ENCODE assay signal across 8 mouse cellular contexts in the genomic region with DNA sequence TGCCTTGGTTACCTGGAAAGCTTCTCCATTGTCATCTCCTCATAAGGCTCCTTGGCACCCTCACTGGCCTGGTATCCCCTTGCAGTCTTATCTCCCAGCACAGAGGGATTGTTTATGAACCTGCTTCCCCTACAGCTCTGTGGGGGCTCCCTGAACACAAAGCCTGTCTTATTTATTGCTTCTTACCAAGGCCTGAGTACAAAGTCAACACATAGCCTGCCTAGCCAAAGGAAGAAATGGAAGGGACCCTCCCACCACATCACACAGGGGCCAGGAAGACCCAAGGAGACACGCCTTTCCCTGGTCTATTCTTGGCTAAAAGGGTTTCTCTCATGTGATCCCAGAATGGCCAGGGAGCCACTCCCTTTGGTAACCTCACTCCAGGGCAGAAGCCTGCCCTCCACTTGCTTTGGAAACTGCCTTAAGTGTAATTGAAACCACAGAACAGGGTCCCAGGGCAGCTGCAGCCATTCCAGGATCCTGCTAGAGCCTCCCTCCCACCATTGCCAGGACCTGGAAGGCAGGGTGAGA. TPM values are rescaled to one million over a fixed set of nuclear protein-coding genes. Genes with fewer than 3 reads are reported as not detected.
DNase-seq lines count a peak whose midpoint lies in the region; ATAC-seq and TF ChIP-seq lines count a peak whose summit lies in the region.

No protein-coding gene starts in this region.

- TF ChIP-seq POLR2A in limb, embryonic 14.5 days (IDR thresholded peaks at IDR 0.05; ENCODE audit: borderline replicate concordance, extremely low read depth, insufficient read depth, insufficient read length) = no peak

- peak overlapping the region; percentile 17 to 24; a peak in 3 of 4 replicates for H3K4me3 ChIP-seq in ES-E14 (ENCODE audit: insufficient read depth in 1 of 2, low read depth in 1 of 2, low read length in 2 of 2, poor library complexity in 1 of 2, severe bottlenecking in 1 of 2)
- peak overlapping the region; percentile 36 for H3K4me3 ChIP-seq in brown adipose tissue, adult 24 weeks (ENCODE audit: insufficient read depth, low read depth, low read length)
- no peak overlapping the region for H3K4me3 ChIP-seq in hindbrain, embryonic 10.5 days
- H3K4me3 ChIP-seq in limb, embryonic 14.5 days (replicated peaks; ENCODE audit: low read length) = no peak overlapping the region

- H3K27me3 ChIP-seq in hindbrain, embryonic 10.5 days (ENCODE audit: insufficient read depth, poor library complexity, severe bottlenecking) = no peaks in the 10 kb centered on the region
- H3K27me3 ChIP-seq in limb, embryonic 14.5 days (ENCODE audit: control insufficient read depth, insufficient read depth, low read length) = no peaks in the 10 kb centered on the region

- WGBS in hindbrain, embryonic 10.5 days = 43% methylated on average over 1 of the region's 1 CpGs
- WGBS in limb, embryonic 14.5 days = 33% methylated on average over 1 of the region's 1 CpGs

- peaks cover 3 to 10% of the 10 kb centered on the region in 2 experiments; a peak in 2 of 4 replicates for H3K4me1 ChIP-seq in ES-E14 (ENCODE audit: control insufficient read depth in 2 of 2, insufficient read depth in 2 of 2, low read length in 2 of 2, poor library complexity in 1 of 2)
- H3K4me1 ChIP-seq in brown adipose tissue, adult 24 weeks (ENCODE audit: control insufficient read depth, insufficient read depth, insufficient read length, low read length) = peaks cover 13% of the 10 kb centered on the region; the same call in 1 of the 2 replicates
- peaks cover 27% of the 10 kb centered on the region for H3K4me1 ChIP-seq in hindbrain, embryonic 10.5 days (replicated peaks)
- peaks cover 7% of the 10 kb centered on the region; the same call in 1 of the 2 replicates for H3K4me1 ChIP-seq in limb, embryonic 14.5 days (ENCODE audit: control insufficient read depth, insufficient read depth, low read length)

- ATAC-seq in limb, embryonic 14.5 days (ENCODE audit: low FRiP score, low read depth) = no peak; the same call in 1 of the 2 replicates
- no peak for ATAC-seq in cerebellum, adult (ENCODE audit: insufficient number of reproducible peaks, low FRiP score, low TSS enrichment)
- no peak for ATAC-seq in erythroid progenitor cell, adult 5-6 weeks (replicated peaks; ENCODE audit: low FRiP score, poor library complexity, severe bottlenecking)

- no peak overlapping the region for H3K4me2 ChIP-seq in limb, embryonic 14.5 days (replicated peaks; ENCODE audit: low read depth, low read length, severe bottlenecking)

- no peaks in the 10 kb centered on the region for H3K9me3 ChIP-seq in ES-E14 (ENCODE audit: control insufficient read depth, insufficient read depth, low read depth, low read length)
- no peaks in the 10 kb centered on the region for H3K9me3 ChIP-seq in hindbrain, embryonic 10.5 days
- H3K9me3 ChIP-seq in limb, embryonic 14.5 days (ENCODE audit: control insufficient read depth, low read length) = no peaks in the 10 kb centered on the region

- DNase-seq in ES-E14 (ENCODE audit: low read depth, low spot score) = peak; percentile 73
- peak; percentile 30 for DNase-seq in hindbrain, embryonic 10.5 days (ENCODE audit: low spot score)
- DNase-seq in limb, embryonic 14.5 days (ENCODE audit: low spot score) = peak; percentile 23
- DNase-seq in testis, postnatal 14 days (ENCODE audit: low spot score) = no peak
- DNase-seq in right cerebral cortex, adult 18-20 months = no peak

- peak overlapping the region; percentile 65 for H3K27ac ChIP-seq in ES-E14 (ENCODE audit: insufficient read depth, low read depth, low read length, poor library complexity, severe bottlenecking)
- peak overlapping the region; percentile 83 for H3K27ac ChIP-seq in brown adipose tissue, adult 24 weeks (replicated peaks; ENCODE audit: low read depth, low read length)
- peak overlapping the region; percentile 69 for H3K27ac ChIP-seq in hindbrain, embryonic 10.5 days
- H3K27ac ChIP-seq in limb, embryonic 14.5 days (replicated peaks; ENCODE audit: low read depth, low read length) = peak overlapping the region; percentile 33; the same call in 1 of the 2 replicates

- no peaks in the 10 kb centered on the region for H3K36me3 ChIP-seq in ES-E14 (ENCODE audit: control insufficient read depth, insufficient read depth, low read length, poor library complexity, severe bottlenecking)
- H3K36me3 ChIP-seq in hindbrain, embryonic 10.5 days = peaks cover 7% of the 10 kb centered on the region
- H3K36me3 ChIP-seq in limb, embryonic 14.5 days (ENCODE audit: control insufficient read depth, insufficient read depth, low read length) = peaks cover 3% of the 10 kb centered on the region; the same call in 1 of the 2 replicates

- in situ Hi-C loops in ES-E14 (cut with MboI; ENCODE audit: low sequenced_read_pairs in 2 of 2, unreplicated experiment in 2 of 2) = no loop called here

- H3K9ac ChIP-seq in ES-E14 (ENCODE audit: insufficient read depth, low read depth, low read length, poor library complexity, severe bottlenecking) = peak overlapping the region; percentile 38; the same call in 1 of the 2 replicates
- no peak overlapping the region for H3K9ac ChIP-seq in limb, embryonic 14.5 days (ENCODE audit: low read depth, low read length, severe bottlenecking)

TF ChIP-seq in ES-E14, 5 proteins besides CTCF, POLR2A, EP300 and RAD21:
- TF ChIP-seq ZC3H11A (IDR thresholded peaks at IDR 0.05; ENCODE audit: borderline replicate concordance, low read depth, low read length) (no peak), CHD2 (IDR thresholded peaks at IDR 0.05; ENCODE audit: low read depth, low read length) (no peak), HCFC1 (IDR thresholded peaks at IDR 0.05; ENCODE audit: borderline replicate concordance, insufficient read depth, low read length) (no peak), MAFK (IDR thresholded peaks at IDR 0.05; ENCODE audit: insufficient read depth, low read depth, low read length) (no peak), ZNF384 (IDR thresholded peaks at IDR 0.05; ENCODE audit: low read depth, low read length) (no peak)

RNA-seq across cellular contexts. Expression of a gene that starts 4.8 kb away (rescaled TPM):
- total RNA-seq in ES-E14 (2012; rRNA removed) = 30.4 and 39.5 TPM in 2 replicates
- 21.6 and 25.6 TPM in 2 replicates for polyA plus RNA-seq in brown adipose tissue, adult 24 weeks (2012; ENCODE audit: insufficient read depth, insufficient read length, missing spikeins)
- 76.1 and 88.4 TPM in 2 replicates for polyA plus RNA-seq in hindbrain, embryonic 10.5 days (2016; fragmentation: Nextera tagmentation; extraction: Ambion mirVana)
- polyA plus RNA-seq in limb, embryonic 14.5 days (2012; rRNA removed) = 40.5 and 48.6 TPM in 2 replicates
- polyA plus RNA-seq in limb, embryonic 14.5 days (2014; fragmentation: Nextera tagmentation; extraction: Ambion mirVana) = 66.4 and 73.0 TPM in 2 replicates
- total RNA-seq in erythroid progenitor cell, adult 5-6 weeks (2015; ENCODE audit: low replicate concordance) = 57.7 and 71.3 TPM in 2 replicates
- total RNA-seq in erythroid progenitor cell, adult 5-6 weeks (2017; ENCODE audit: low replicate concordance) = 36.3 and 42.7 TPM in 2 replicates

RNA-seq across cellular contexts. Expression of a gene that starts 16.8 kb away (rescaled TPM):
- total RNA-seq in ES-E14 (2012; rRNA removed) = 56.1 and 117 TPM in 2 replicates
- 59.0 and 82.5 TPM in 2 replicates for polyA plus RNA-seq in brown adipose tissue, adult 24 weeks (2012; ENCODE audit: insufficient read depth, insufficient read length, missing spikeins)
- 47.2 and 78.1 TPM in 2 replicates for polyA plus RNA-seq in hindbrain, embryonic 10.5 days (2016; fragmentation: Nextera tagmentation; extraction: Ambion mirVana)
- 45.5 and 55.3 TPM in 2 replicates for polyA plus RNA-seq in limb, embryonic 14.5 days (2012; rRNA removed)
- 51.1 and 56.2 TPM in 2 replicates for polyA plus RNA-seq in limb, embryonic 14.5 days (2014; fragmentation: Nextera tagmentation; extraction: Ambion mirVana)
- 1.3 and 5.0 TPM in 2 replicates for total RNA-seq in erythroid progenitor cell, adult 5-6 weeks (2015; ENCODE audit: low replicate concordance)
- total RNA-seq in erythroid progenitor cell, adult 5-6 weeks (2017; ENCODE audit: low replicate concordance) = 0.23 TPM in 1 of 2 replicates, not detected in the other

RNA-seq across cellular contexts. Expression of a gene that starts 37.3 kb away (rescaled TPM):
- total RNA-seq in ES-E14 (2012; rRNA removed) = 18.5 and 22.4 TPM in 2 replicates
- 6.2 and 6.9 TPM in 2 replicates for polyA plus RNA-seq in brown adipose tissue, adult 24 weeks (2012; ENCODE audit: insufficient read depth, insufficient read length, missing spikeins)
- 15.3 and 18.4 TPM in 2 replicates for polyA plus RNA-seq in hindbrain, embryonic 10.5 days (2016; fragmentation: Nextera tagmentation; extraction: Ambion mirVana)
- polyA plus RNA-seq in limb, embryonic 14.5 days (2012; rRNA removed) = 37.9 and 48.9 TPM in 2 replicates
- polyA plus RNA-seq in limb, embryonic 14.5 days (2014; fragmentation: Nextera tagmentation; extraction: Ambion mirVana) = 13.7 and 17.7 TPM in 2 replicates
- total RNA-seq in erythroid progenitor cell, adult 5-6 weeks (2015; ENCODE audit: low replicate concordance) = 25.2 and 25.6 TPM in 2 replicates
- total RNA-seq in erythroid progenitor cell, adult 5-6 weeks (2017; ENCODE audit: low replicate concordance) = 14.9 and 16.3 TPM in 2 replicates

RNA-seq across cellular contexts. Expression of a gene that starts 41.0 kb away (rescaled TPM):
- total RNA-seq in ES-E14 (2012; rRNA removed) = 3.6 TPM in 2 replicates
- 1.1 and 4.1 TPM in 2 replicates for polyA plus RNA-seq in brown adipose tissue, adult 24 weeks (2012; ENCODE audit: insufficient read depth, insufficient read length, missing spikeins)
- polyA plus RNA-seq in hindbrain, embryonic 10.5 days (2016; fragmentation: Nextera tagmentation; extraction: Ambion mirVana) = 4.3 and 5.1 TPM in 2 replicates
- 7.2 and 8.5 TPM in 2 replicates for polyA plus RNA-seq in limb, embryonic 14.5 days (2012; rRNA removed)
- polyA plus RNA-seq in limb, embryonic 14.5 days (2014; fragmentation: Nextera tagmentation; extraction: Ambion mirVana) = 5.5 and 7.6 TPM in 2 replicates
- not detected in 2 replicates for total RNA-seq in erythroid progenitor cell, adult 5-6 weeks (2015; ENCODE audit: low replicate concordance)
- 1.2 TPM in 1 of 2 replicates, not detected in the other for total RNA-seq in erythroid progenitor cell, adult 5-6 weeks (2017; ENCODE audit: low replicate concordance)

RNA-seq across cellular contexts. Expression of a gene that starts 41.6 kb away (rescaled TPM):
- 103 and 216 TPM in 2 replicates for total RNA-seq in ES-E14 (2012; rRNA removed)
- polyA plus RNA-seq in brown adipose tissue, adult 24 weeks (2012; ENCODE audit: insufficient read depth, insufficient read length, missing spikeins) = 44.9 and 55.0 TPM in 2 replicates
- polyA plus RNA-seq in hindbrain, embryonic 10.5 days (2016; fragmentation: Nextera tagmentation; extraction: Ambion mirVana) = 98.2 and 104 TPM in 2 replicates
- polyA plus RNA-seq in limb, embryonic 14.5 days (2012; rRNA removed) = 197 and 285 TPM in 2 replicates
- polyA plus RNA-seq in limb, embryonic 14.5 days (2014; fragmentation: Nextera tagmentation; extraction: Ambion mirVana) = 147 and 163 TPM in 2 replicates
- 34.0 and 35.3 TPM in 2 replicates for total RNA-seq in erythroid progenitor cell, adult 5-6 weeks (2015; ENCODE audit: low replicate concordance)
- total RNA-seq in erythroid progenitor cell, adult 5-6 weeks (2017; ENCODE audit: low replicate concordance) = 38.9 and 43.0 TPM in 2 replicates

Comparison
In these comparisons a context has a peak if more than half of its experiments do, and no peak if none do; other contexts are left out.
1. DNase-seq: peak in ES-E14 (single experiment), hindbrain, embryonic 10.5 days (single experiment) and limb, embryonic 14.5 days (single experiment); none in testis, postnatal 14 days (single experiment) and right cerebral cortex, adult 18-20 months (single experiment).
2. H3K27ac ChIP-seq: peak in every context shown above with its lines; median percentile 83 in brown adipose tissue, adult 24 weeks; 69 in hindbrain, embryonic 10.5 days; 65 in ES-E14; 33 in limb, embryonic 14.5 days.
3. H3K4me3 ChIP-seq: peak in ES-E14 (2 of 2) and brown adipose tissue, adult 24 weeks (single experiment); none in hindbrain, embryonic 10.5 days (single experiment) and limb, embryonic 14.5 days (single experiment).